Mouse (Mus musculus) c-Kit-positive CD71-negative TER-119-negative erythroid progenitor cells, embryonic 14.5 days (primary cell): ENCODE measurements around the gene Gucy2e.

ENCODE experiments used
- DNase-seq: peaks from one replicate; pipeline ENCODE4 v3.0.0-alpha.2; 2013; ENCODE audit warnings: low read depth

The Gucy2e gene

DNA sequence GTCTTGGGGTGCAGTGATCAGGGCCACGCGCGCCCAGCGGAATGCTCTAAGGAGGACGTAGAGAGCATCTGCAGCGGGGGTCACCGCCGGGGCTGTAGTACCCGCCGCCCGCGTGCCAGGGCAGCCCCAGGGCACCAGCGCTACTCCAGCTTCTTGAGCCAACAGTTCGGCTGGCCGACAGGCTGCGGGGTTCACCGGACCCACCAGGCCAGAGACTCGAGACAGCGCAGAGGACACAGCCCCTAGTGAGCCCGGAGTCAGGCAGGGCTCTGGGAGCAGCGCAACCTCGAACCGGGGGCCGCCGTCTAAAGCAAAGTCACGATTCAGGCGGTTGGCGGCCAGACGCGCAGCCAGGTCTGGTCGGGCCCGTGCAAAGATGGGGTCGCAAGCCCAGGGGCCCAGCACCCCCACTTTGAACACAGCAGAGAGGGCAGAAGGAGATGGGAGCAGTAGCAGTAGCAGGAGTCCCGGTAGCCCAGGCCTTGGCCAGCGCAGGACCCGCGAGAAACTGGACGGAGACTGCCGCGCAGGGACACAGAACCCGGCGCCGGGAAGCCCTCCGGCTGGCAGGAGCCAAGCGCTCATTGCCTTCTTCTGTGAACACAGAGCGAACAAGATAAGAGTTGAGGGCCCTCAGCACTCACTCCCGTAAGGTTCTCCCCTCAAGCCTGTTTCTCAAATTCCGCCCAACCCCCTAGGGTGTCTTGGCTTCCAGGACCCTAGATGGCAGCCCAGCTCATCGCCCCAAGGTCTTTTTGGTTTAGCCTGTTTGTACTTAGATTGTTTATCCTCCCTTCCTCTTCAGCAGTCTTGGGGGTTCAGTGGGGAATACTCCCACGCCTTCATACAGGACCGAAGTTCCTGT is 543 bp downstream of the Gucy2e start:
- no peak for DNase-seq

DNA sequence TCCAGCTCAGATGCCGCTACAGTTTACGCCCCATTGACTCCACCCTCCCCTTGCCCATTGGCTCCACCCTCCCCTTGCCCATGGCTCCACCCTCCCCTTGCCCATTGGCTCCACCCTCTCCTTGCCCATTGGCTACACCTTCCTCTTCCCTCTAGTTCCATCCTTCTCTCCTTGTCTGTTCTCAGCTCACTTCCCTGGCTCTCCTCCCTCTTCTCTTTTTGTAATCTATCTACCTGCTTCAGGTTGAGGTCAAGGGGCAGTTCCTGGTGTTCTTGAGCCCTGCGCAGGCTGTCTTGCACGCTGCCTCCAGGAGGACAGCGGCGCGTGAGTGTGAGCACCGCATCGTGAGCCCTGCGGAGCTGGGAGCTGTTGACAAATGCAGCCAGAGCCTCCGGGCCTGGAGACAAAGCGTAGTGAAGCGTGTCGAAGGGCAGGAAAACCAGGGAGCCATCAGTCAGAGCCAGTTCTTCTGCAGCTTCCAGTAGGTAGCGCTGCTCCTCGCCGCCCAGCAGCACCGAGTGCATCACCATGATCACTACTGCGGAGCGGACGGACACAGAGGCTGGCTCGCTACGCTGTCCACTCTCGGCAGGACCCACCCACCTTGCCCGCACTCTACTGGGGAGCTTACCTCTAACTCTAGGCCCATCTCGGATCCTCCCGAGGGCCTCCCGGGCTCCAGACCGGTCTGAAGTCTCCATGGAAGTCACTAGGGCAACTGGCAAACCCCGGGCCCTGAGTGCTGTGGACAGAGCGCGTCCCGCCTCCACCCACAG is 1.4 kb downstream of the Gucy2e start:
- DNase-seq, result peak; percentile 62

DNA sequence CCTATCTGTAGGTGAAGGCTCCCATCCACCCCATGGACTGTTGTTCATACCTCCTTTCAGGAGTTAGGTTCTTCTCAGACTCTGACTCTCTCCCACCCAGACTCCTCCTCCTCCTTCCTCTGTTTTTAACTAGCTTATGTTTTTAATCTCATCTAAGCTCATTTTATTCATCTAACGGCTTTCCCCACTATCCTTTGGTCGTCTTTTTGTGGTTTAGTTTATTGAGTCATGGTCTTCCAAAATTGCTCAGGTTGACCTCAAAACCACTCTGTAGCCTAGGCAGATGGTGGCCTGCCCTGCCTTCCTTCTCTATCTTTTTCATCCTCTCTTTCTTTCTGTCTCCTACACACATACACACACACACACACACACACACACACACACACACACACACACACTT is 3.7 kb downstream of the Gucy2e start:
- no peak for DNase-seq

DNA sequence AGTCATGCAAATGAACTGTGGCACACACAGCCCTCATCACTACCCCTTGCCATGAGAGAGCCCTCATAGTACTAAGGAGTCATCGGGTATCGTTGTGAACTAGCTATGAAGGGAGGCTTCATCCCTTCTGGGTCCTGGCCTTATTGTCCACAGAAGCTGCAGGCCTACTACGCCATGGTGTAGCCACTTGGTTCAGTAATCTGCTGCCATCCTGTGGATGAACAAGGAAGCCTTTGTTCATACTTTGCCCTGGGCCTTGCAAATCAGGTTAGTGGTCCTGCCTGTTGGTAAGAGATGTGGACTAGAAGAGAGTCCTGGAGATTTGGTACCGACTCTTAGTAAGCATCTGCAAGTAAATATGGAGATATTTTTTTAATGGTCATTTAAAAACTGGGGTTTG is 6.4 kb downstream of the Gucy2e start:
- DNase-seq, result no peak

DNA sequence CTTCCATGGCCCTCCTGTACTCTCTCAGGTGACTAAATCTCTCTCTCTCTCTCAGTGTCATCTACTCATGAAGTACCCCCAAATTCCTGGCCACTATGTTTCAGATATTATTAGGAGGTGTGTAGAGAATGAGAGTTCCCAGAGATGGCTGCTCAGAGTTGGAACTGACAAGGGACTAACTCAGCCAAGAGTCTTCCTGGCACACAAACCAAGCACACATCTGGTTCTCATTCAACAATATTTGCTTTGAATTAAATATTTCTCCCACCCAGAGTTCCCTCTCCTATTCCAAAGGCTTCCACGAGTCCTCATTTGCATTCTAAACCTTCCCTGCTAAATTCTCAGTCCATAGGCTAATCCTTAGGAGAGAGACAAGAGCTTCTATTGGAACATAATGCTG is 11.1 kb downstream of the Gucy2e start:
- no peak for DNase-seq

DNA sequence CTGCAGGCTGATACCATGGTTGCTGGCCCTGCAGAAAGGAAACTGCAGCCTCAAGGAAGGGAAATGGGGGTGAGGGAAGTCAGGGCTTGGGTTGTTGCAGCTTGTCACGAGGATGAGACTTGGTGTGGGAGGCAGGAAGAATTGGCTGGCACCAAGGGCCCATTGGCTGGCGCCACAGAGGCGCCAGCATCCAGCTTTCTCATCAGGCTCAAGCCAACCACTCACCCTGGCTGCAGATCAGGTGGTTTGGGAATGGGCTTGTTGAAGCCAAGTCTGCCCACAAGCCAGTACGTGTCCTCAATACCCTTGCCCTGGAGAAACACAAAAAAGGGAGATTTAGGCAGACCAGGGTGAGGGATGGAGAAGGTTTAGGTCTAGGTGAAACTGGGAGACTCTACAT is 13.7 kb downstream of the Gucy2e start:
- no peak for DNase-seq

DNA sequence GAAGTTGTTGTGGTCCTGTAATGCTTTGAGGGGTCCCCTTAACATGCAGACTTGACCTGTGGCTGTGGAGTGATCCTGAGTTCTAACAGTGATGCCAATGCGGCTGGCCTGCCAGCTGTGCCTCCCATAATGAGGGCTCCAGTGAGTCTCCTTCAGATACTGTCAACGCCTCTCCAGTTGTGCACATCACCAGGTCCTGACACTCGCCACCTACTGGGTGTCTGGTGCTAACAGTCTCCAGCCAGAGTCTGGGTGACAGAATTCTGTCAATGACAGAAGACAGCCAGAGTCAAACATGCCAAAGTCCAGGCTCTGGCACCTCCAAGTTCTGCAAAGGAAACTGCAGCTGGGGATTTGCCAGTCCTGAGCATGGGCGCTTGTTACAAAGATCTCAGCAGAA is 15.8 kb downstream of the Gucy2e start:
- no peak for DNase-seq

DNA sequence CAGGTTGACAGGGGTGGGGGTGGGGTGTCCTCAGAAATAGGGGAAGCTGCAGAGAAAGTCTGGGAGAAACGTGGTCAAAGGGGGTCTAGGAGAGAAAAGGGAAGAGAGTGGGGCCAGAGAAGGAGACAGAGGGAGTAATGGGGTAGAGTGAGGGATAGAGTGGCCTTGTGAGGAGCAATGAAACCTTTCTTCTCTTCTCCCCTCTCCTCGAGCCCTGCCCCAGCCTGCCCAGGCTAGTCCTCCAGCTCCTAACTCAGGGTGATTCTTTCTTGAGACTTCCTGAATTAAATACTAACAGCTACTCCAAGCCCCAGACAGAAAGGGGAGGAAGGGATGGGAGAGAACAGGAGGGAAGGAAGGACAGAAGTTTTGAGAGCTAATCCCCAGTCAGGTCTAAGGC is 18.2 kb downstream of the Gucy2e start:
- no peak for DNase-seq

DNA sequence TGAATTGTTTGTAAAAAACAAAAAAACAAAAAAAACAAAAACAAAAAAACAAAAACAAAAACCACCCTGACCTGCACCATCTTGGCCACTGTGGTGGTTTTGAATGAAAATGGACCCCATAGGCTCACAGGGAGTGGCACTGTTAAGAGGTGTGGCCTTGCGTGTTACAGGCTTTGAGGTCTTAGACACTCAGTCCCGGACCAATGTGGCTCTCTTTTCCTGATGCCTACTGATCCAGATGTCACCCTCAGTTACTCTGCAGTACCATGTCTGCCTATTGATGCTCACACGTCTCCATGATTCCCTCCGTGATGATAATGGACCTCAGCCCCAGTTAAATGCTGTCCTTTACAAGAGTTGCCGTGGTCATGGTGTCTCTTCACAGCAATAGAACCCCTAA is 19.4 kb downstream of the Gucy2e start:
- DNase-seq, result no peak

DNA sequence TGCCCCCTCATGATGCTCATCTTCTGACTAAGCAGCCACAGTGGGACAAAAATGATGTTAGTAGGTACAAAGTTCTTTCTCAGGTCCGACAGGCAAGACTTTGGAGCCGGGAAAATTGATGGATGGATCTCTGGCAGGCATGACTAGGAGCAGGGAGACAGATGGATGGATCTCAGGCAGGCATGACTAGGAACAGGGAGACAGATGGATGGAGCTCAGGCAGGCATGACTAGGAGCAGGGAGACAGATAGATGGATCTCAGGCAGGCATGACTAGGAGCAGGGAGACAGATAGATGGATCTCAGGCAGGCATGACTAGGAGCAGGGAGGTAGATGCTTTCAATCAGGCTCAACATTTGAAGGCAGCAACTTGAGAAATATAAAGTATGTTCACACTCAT is 25.4 kb downstream of the Gucy2e start:
- no peak for DNase-seq

DNA sequence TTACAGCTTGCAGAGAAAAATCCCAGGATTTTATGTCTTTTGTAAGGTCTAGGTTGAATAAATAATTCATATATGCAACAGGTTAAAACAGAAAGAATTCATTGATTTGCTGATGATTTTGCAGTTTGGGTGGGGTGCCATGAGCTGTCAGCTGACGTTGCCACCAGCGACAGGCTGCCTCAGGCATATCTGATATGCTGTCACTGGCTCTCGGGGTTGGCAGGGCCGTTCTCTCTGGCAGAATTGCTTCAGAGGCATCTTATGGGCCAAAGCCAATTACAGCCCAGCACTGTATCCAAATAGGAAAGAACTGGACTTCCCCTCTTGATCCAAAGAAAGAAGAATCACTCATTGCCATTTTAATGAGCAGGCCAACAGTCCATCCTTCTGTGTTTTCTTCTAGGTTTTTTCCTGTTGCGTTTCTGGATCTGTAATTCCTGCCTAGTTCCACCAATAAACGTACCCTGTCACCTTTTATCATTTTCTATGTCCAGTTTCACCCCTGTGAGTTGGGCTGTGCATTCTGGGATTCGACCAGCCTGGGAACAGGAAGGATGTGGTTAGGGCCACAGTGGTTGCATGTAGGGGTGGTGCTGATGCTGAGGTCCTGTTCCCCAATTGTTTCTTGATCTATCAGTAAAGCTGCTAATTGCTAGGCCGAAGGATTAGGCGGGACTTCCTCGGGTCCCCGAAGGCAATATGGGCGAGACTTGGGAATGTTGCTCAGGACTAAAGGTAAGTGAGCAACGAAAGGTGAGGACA is 34.2 kb downstream of the Gucy2e start:
- DNase-seq, result no peak

DNA sequence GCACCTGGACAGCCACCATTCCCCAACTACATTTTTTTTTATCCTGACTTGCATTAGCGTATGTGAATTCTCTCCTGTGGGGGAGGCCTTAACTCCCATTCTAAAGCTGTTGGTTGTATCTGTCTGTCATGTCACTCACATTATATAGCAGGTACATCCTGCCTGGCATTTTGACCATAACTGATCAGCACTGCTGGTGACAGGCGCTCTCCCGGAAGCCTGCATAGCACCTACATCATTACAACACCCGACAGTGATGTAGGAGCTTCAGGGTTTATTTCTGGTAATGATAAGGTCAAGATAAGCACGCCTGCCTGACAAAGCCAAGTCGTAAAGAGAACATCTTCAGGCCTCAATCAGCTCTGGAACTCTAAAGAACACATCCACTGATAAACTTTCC is 36.6 kb downstream of the Gucy2e start:
- DNase-seq, result no peak

DNA sequence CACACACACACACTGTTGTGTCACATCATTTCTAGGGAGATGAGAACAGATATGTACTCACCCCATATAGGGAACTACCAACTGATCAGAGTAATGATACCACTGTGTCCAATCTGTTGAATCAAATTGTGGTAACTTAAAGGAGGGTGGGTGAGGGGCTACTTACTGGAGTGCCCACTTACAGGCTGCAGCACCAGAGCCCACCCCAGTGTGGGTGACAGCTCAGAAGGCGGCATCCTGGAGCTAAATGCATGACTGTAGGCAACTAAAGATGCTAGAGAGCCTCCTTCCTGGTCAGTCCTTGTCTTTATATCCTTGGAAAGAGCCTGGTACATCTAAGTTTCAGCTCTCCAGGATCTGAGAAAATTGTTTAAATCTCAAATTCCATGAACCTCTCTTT is 37.6 kb downstream of the Gucy2e start:
- no peak for DNase-seq

DNA sequence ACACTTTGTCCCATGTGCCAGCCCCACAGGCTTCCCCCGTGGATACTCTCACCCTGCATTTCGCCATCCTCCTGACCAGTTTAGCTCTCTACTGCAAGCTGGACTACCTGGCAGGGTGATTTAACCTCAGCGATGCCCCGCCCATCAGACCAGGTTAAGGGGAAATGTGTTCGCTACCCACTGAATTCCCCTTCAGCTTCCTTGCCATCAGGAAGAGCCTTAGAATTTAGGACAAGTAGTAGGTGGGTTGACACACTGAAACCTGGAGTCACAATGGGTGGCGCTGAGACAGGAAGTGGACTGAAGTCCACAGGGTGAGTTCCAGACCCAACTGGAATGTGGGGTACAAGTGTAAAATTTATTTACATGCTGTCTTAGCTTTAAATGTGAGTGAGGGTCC is 39.1 kb downstream of the Gucy2e start, which contains the start of gene Alox8:
TSS of gene Alox8 (minus strand) at position 101 of the 400 bp plus-strand sequence.
- DNase-seq, result no peak

DNA sequence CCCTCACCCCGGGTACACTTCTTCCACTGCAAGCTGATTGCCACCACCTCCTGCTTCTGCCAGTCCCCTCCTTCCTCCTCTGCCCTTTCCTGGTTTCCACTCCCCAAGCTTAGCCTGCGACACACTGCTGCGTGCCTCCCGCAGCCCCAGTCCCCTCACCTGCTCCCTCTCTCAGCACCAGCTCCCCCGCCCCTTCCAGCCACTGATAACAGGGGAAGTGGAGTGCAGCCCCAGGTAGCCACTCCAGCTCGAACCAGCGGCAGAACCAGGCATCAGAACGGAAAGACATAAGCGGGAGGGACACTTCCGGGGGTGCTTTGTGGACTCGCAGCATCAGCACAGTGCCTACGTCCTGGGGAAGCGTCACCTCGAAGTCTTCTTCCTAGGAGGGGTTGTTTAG is 39.6 kb downstream of the Gucy2e start:
- DNase-seq, result no peak

DNA sequence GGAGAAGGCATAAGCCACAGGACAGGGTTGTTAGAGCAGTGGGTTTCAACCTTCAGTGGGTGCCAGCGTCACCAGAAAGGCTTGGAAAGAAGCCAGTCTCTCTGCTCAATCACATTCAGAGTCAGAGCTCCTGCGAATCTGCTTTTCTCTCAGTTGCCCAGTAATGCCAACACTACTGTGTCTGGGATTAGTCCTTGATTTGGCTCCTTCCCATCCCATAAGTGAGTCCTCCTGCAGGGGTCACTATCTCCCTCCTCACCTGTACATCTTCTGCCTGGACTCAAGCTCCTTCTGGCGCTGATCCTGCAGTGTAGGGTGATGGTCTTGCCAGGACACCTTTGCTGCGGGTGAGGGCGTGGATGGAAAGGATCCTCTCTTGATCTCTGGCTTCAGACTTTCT is 40.1 kb downstream of the Gucy2e start:
- no peak for DNase-seq

DNA sequence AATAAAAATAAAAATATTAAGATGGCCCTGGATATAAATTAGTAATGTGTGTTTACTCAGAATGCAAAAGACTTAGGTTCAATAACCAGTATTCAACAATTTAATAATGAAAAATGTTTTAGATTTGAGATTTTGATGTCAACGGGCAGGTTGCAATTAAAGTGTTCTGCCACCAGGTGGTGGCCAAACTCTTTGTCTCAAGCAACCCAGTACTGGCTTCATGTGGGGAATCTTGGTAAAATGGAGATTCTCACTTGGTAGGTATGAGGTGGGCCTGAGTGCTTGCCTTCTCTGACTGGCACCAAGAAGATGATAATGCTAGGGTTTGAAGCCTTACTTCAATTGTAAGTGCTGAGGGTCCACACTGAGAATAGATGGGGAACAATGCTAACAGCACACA is 44.0 kb downstream of the Gucy2e start:
- DNase-seq, result peak; percentile 17

DNA sequence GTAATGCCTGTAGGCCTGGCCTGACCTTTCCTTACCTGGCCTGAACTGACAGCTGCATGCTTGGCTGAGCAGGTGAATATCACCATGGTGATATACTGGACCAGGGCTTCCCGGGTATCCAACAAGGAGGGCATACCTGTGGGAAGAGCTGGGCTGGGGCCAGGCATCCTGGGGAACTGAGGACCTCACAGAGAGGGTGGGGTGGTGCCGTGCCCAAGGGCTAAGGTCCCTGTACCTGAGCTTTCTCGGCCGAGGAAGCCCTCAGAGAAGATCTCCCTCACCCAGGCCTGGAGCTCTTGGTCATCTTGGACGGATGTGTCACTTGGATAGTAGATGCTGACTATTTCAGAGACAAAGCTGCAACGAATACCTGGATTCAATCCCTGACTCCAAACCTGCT is 50.9 kb downstream of the Gucy2e start:
- DNase-seq, result no peak

DNA sequence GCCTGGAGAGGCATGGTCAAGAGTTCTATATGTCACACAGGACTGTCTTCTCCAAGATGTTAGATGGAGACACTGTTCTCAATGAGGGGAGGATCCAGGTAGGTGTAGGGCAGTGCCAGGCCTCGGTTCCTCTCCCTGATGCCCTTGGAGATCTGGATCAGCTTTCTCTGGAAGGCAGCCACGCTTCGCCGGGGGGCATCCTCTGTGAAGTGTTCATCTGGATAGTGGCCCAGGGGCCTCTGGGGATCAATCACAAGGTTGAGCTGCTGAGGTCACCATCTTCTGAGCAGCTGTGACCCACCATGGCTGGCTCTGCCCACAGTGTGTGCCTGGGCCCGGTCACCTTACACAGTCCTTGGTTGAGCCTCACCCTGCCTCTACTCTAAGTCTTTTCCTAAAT is 51.8 kb downstream of the Gucy2e start:
- DNase-seq, result no peak

DNA sequence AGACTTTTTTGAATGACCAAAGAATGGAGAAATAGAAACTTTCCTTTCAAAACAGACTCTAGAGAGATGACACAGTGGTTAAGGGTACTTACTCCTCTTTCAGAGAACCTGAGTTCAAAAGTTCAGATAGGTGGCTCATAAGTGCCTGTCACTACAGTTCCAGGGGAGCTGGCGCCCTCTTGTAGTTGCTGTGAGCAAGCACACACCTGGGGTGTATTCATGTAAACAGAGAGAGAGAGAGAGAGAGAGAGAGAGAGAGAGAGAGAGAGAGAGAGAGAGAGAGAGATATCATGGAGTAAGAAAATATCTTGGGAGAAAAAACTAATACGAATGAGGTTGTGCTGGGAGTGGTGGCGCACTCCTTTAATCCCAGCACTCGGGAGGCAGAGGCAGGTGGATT is 56.7 kb downstream of the Gucy2e start:
- DNase-seq, result no peak

DNA sequence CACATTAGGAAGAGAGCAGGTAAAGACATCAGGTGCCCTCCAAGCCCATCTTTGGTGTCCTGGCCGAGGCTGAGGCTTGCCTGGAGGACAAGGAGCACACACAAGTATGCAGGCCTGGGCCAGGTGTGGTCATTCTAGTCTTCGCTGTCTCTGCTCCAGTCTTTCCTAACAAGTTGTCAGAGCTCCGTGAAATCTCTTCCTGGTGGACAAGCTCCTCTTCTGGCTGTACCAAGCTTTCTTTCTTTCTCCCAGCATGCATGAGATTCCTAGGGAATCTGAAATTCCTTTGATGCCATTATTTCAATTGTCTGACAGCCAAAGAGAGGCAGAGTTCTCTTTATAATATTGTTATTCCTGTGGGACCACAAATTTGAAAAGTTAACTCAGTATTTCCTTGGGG is 57.3 kb downstream of the Gucy2e start:
- DNase-seq, result no peak

DNA sequence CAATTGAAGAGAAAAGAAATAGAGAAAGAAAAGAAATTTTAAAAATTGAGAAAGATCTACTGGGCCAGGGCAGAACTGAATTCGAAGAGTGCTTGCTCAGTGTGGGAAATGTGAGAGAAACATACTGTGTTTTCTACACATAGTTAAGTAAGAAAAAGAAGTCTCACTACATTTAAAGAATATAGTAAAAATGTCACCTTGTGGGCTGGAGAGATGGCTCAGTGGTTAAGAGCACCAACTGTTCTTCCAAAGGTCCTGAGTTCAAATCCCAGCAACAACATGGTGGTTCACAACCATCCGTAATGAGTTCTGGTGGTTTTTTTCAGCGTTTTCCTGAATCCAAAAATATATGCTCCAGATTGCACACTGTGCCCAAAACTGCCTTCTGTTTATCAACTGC is 58.3 kb downstream of the Gucy2e start:
- no peak for DNase-seq

DNA sequence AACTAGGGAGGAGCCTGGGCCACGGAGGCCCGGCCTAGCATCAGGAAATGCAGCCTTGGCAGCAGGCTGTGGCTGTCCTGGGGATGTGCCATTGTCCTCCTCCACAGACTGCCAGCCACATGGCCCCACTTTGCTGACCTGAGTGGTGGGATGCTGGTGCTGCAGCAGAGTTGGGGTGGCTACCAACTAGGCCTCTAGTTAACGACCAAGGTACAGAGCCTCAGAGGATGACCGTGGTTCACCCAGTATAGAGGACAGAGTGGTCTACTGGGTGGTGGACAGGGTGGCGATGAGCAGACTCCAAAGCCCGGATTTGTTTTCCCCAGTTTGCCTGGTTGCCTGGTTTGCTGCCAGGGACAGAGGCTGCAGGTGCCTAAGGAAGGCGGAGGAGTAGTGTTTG is 62.1 kb downstream of the Gucy2e start:
- no peak for DNase-seq
